Mouse (Mus musculus) adrenal gland, postnatal 25 days (tissue): ENCODE results near the gene Nop10. TPM values are rescaled to one million over a fixed set of nuclear protein-coding genes. Genes with fewer than 3 reads are reported as not detected.
"Not testable (repeated sequence)": the region's sequence is repeated elsewhere in the genome, so short reads cannot be mapped to it uniquely, and the experiment has no call there.

Source experiments
- DNase-seq: peaks from one replicate; pipeline ENCODE4 v3.0.0; 2021; ENCODE audit warnings: mixed read lengths
- total RNA-seq: library from RNA; stranded (reverse); gene quantifications from 2 replicates; pipeline ENCODE4 v1.2.3, GENCODE M21; 2021

The Nop10 gene
- total RNA-seq, 1 experiment from 2014 or later: 135 TPM

GRCm38 (mm10) chr2:112265448-112266241 lies 3.9 kb downstream of the Nop10 start, which contains the start of gene Slc12a6:
Gene Slc12a6, plus strand, starts transcription at chr2:112265825.
- DNase-seq: peak; percentile 96

GRCm38 (mm10) chr2:112266242-112266592 lies 4.5 kb downstream of the Nop10 start, which contains the start of gene Gm21985:
Gene Gm21985, plus strand, starts transcription at chr2:112266314.
- DNase-seq: peak; percentile 69

GRCm38 (mm10) chr2:112266780-112267179 lies 5.1 kb downstream of the Nop10 start:
- no peak for DNase-seq

GRCm38 (mm10) chr2:112267547-112268269 lies 6.0 kb downstream of the Nop10 start:
- no peak for DNase-seq

- no peak for DNase-seq
Observed at GRCm38 (mm10) chr2:112270011-112270410, 8.3 kb downstream of the Nop10 start.

GRCm38 (mm10) chr2:112272909-112273308 lies 11.2 kb downstream of the Nop10 start:
- DNase-seq: no peak

- DNase-seq: no peak
Observed at GRCm38 (mm10) chr2:112273474-112273873, 11.7 kb downstream of the Nop10 start.

- DNase-seq: no peak
Observed at GRCm38 (mm10) chr2:112276870-112277269, 15.1 kb downstream of the Nop10 start.

GRCm38 (mm10) chr2:112282846-112283245 lies 21.1 kb downstream of the Nop10 start:
- no peak for DNase-seq

GRCm38 (mm10) chr2:112284363-112285030 lies 22.8 kb downstream of the Nop10 start:
- peak; percentile 49 for DNase-seq

GRCm38 (mm10) chr2:112285031-112285390 lies 23.3 kb downstream of the Nop10 start:
- DNase-seq: no peak

GRCm38 (mm10) chr2:112286062-112286461 lies 24.3 kb downstream of the Nop10 start:
- DNase-seq: not testable (repeated sequence)

GRCm38 (mm10) chr2:112287059-112287458 lies 25.3 kb downstream of the Nop10 start:
- DNase-seq: no peak

- DNase-seq: no peak
Observed at GRCm38 (mm10) chr2:112289507-112289906, 27.8 kb downstream of the Nop10 start.

- DNase-seq: no peak
Observed at GRCm38 (mm10) chr2:112292823-112293222, 31.1 kb downstream of the Nop10 start.

GRCm38 (mm10) chr2:112296211-112296610 lies 34.5 kb downstream of the Nop10 start:
- DNase-seq: no peak

GRCm38 (mm10) chr2:112298221-112298620 lies 36.5 kb downstream of the Nop10 start:
- DNase-seq: no peak

GRCm38 (mm10) chr2:112308671-112309070 lies 46.9 kb downstream of the Nop10 start:
- no peak for DNase-seq

GRCm38 (mm10) chr2:112309161-112309600 lies 47.5 kb downstream of the Nop10 start:
- no peak for DNase-seq
